Mouse (Mus musculus) heart, postnatal 14 days (tissue): ENCODE data around the gene Nt5c1b. TPM values are rescaled to one million over a fixed set of nuclear protein-coding genes. Genes with fewer than 3 reads are reported as not detected.

ENCODE experiments used
- DNase-seq, 2 experiments: peaks; one replicate each; pipeline ENCODE4 v3.0.0; 2021 to 2022
- intact Hi-C: fragments of 180-260 bp; cut with DNase I; formaldehyde crosslinking; loops from one replicate; pipeline ENCODE4 v1.15.1; 2025
- long read RNA-seq, 2 experiments: library from polyadenylated mRNA; stranded (forward); transcript quantifications; one replicate each; pipeline ENCODE4 v2.0.0; 2021
- total RNA-seq, 2 experiments: library from RNA; stranded (reverse); gene quantifications; 2 replicates each; pipeline ENCODE4 v1.2.3; 2021

The Nt5c1b gene
- not detected for total RNA-seq
- long read RNA-seq, experiment 1: 0 reads
- long read RNA-seq, experiment 2: 0 reads

DNA sequence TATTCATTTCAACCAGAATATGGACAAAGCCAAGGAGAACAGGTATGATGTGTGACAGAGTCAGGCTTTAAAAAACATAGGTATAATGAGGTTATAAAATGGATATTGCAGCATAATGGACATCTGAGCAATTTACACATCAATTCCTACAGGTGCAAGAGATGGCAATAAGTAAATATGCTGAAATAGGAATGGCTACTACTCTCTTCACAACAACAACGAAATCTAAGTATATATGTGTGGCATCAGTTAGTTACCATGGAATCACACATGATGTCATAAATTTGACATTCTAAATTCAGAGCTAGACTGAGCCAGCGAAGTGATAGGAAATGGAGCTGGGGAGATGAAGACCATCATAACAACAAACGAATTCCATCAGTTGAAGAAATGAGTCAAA, at the start of gene Nt5c1b:
Gene Nt5c1b (plus strand): TSS at position 301 of the 400 bp plus-strand sequence.
- intact Hi-C loops: no loop called here
- no peak for DNase-seq

- intact Hi-C loops: no loop called here
These were observed 42.1 kb upstream of the Nt5c1b start for GRCm38 (mm10) chr12:10327651-10328050.

GRCm38 (mm10) chr12:10329460-10329859, 40.3 kb upstream of the Nt5c1b start:
- intact Hi-C loops: no loop called here

More at GRCm38 (mm10) chr12:10327651-10328050, 42.1 kb upstream of the Nt5c1b start:
- no peak for DNase-seq

DNA sequence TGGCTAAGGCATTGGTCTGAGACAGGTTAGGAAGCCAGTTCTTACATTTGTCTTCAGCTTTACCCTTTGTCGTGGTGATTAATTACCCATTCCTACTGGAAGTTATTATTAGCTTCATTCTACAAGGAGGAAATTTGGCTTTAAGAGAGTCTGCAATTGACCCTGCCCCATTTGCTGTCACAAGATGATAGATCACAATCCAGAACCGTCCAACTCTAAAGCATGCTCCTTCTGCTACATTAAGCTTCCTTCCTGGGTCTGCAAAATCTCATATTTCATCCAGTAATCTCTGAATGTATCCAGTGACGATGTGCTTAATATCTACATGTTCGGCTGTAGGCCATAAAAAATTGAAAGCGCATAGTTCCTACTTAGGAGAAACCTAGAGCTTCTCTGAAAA, 29.2 kb upstream of the Nt5c1b start:
- no peak for DNase-seq
- intact Hi-C loops: no loop called here

More at GRCm38 (mm10) chr12:10329460-10329859, 40.3 kb upstream of the Nt5c1b start:
- no peak for DNase-seq

DNA sequence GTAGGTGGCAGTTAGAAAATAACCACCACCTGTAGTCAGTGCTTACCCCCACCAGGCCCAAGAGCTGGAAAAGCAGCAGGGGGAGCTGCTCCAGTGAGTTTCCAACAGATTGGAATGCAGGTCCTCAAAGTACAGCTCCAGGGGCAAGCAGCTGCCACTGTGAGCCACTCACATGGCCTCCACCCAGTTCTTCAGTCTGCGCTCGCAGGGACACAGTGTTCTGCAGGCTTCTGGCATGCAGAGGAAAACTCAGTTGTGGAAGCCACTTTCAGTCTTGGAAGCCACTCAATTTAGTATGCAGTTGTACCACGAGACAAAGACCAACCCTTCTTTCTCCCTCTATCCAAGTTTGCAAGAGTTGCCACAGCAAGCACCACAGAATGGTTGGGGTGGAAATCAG, 19.1 kb upstream of the Nt5c1b start:
- DNase-seq: peak; percentile 6 to 18
- intact Hi-C loops: no loop called here

DNA sequence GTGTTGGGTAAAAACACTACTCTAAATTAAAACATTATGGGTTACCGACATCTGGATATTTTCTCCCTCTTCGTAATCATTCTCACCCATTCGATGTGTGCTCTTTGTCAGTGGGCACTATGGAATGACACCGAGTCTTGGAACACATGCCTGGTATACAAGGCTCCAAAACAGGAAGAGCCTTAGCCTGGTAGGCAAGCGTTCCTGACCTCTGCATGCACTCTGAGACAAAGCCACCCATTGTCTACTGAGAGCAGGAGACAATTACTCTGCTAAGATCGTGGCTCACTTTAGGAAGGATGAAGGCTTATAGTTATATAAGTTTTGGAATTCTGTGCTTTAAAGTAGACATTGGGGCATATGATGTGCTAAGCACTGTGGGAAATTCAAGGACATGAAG, 12.0 kb upstream of the Nt5c1b start:
- intact Hi-C loops: no loop called here
- no peak for DNase-seq

- intact Hi-C loops: loop anchor here (2.0 to 5.0 kb wide), 2 partner anchors 46 to 1359 kb away; no protein-coding TSS in a partner anchor
- DNase-seq: peak; percentile 96
These were observed 21.1 kb downstream of the Nt5c1b start, which contains the start of gene Rdh14 for GRCm38 (mm10) chr12:10390671-10391441. Gene Rdh14, plus strand, starts transcription at chr12:10390772.

- DNase-seq: no peak
- intact Hi-C loops: no loop called here
These were observed 31.0 kb downstream of the Nt5c1b start for GRCm38 (mm10) chr12:10400788-10401187.

DNA sequence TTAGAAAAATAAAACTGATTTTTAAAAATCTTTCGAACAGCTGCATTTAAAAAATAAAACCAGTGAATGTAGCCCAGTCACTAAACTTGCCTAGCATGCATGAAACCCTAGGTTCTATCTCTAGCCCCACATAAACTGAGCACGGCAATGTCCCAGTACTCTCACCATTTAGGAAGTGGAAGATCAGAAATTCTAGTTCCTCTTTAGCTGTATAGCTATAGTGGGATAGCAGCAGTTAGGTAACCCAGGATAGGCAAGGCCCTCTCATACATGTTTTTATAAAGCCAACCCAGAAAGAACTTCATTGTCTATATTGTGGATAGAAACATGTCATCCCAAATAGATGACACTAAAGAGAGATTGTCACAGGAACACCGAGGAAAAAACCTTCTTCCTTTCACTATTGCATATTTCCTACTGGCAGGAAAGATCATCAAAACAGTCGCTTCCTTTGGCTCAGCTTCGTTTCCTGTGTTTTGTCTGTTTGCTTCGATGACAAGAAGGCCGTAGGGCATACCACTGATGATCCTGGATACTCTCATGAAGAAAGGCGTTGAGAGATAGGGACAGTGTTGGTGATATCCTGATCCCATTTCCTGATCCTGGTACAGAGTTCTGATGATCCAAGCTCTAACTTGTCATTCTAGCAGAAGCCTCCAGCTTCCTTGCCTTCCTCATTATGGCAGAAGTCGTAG, 32.8 kb downstream of the Nt5c1b start:
- no peak for DNase-seq
- intact Hi-C loops: no loop called here

DNA sequence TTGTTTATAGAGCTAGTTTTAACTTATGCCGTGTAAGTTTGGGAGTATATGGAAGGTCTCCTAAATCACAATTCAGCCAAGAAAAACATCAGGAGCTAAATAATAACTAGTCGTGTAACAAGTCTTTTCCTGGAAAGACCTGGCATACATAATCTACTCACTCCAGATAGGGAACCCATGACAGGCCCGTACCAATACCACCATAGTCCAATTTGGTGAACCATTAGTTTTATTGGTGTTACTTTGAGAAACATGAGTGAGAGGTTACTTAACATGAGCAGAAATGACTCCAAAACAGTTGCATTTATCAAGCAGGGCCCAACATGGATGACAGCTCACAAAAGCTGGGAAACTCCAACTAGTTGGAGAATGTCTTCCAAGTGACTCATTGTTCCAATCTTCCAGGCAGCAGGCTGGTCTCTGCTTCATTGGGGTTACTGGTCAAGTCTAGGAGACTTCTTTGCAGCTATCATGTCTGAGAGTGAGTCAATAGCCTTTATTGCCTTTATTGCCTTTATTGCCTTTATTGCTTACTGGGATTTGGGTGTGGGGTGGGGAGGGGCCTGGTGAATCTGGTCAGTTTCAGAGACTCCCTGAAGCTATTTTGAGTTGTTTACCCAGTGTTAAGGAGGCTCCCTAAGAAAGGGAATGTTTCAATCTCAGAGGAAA, 40.9 kb downstream of the Nt5c1b start:
- DNase-seq: no peak
- intact Hi-C loops: no loop called here

DNA sequence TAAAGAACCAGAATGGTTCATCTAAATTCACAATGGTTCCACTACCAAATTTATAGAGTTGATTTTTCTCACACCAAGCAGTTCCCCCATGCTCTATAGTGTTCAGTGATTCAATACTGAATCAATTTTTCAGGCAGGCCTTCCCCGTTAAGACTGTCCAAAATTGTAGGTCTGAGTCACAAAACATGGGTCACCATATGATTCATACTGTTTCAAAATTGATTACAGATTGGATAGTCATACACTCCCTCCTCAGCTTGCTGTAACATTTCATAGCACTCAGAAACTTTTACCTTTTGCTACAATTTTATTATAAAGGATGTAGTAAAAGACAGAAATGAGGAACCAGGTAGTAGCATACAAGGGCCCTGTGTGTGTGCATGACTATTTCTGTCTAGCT, 41.7 kb downstream of the Nt5c1b start:
- intact Hi-C loops: no loop called here

GRCm38 (mm10) chr12:10422347-10422746, 52.6 kb downstream of the Nt5c1b start:
- intact Hi-C loops: no loop called here
- no peak for DNase-seq

More for the DNA sequence above, 41.7 kb downstream of the Nt5c1b start:
- DNase-seq: no peak

- no peak for DNase-seq
- intact Hi-C loops: no loop called here
These were observed 56.5 kb downstream of the Nt5c1b start for GRCm38 (mm10) chr12:10425982-10426863.

DNA sequence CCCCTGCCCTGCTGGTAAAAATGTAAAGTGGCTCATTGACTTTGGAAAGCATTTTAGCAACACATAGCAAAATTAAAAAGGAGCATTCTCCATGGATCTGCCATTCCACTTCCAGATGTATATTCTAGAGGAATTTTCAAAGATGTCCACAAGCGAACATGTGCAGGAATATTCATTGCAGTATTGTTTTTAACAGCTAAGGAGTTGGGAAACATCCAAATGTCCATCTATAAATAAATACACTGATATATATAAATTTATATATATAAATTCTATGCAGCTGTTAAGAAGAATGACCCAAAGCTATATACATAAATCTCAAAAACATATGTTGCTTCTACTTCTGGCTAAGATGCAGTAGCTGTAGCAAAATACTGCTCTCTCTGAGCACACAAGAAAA, 61.2 kb downstream of the Nt5c1b start:
- no peak for DNase-seq
- intact Hi-C loops: no loop called here

GRCm38 (mm10) chr12:10438054-10439001, 68.6 kb downstream of the Nt5c1b start:
- intact Hi-C loops: loop anchor here (1.0 to 5.0 kb wide), 4 partner anchors 99 to 1386 kb away; partner anchors contain the start of gene Osr1
- DNase-seq: peak; percentile 84 to 91
